Mouse (Mus musculus): ENCODE data around the gene Vps13d.

DNA sequence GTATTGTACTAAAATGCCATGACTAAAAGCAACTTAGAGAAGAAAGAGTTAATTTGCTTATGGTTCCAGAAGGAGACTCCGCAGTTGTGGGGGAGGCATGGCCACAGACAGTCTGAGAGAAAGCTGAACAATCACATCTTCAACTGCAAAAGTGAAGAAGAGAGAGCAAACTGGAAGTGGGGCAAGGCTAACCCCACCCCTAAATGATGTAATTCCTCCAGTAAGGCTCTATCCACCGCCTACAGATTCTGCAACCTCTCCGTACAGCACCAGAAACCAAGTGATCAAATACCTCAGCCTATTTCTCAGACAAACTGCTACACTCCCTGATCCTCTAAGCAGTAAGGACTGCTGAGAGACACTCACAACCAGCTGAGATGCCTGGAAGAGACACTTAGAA lies 6.6 kb upstream of the Vps13d start:
- TF ChIP-seq POLR2A (IDR thresholded peaks at IDR 0.05; ENCODE audit: insufficient read depth, low read length) = no peak
- TF ChIP-seq CTCF (IDR thresholded peaks at IDR 0.05; ENCODE audit: low read depth, low read length) = no peak
- no peak for TF ChIP-seq EP300 (IDR thresholded peaks at IDR 0.05; ENCODE audit: insufficient read depth, low read depth, low read length)
